Mouse (Mus musculus) small intestine, adult 2 months (tissue): Measurements from ENCODE around the gene Cyp2c50.
"Not testable (repeated sequence)": the region's sequence is repeated elsewhere in the genome, so short reads cannot be mapped to it uniquely, and the experiment has no call there.

Experiments
- CTCF ChIP-seq: fragments of 200-500 bp; IDR thresholded peaks from 2 replicates; pipeline ENCODE4 v1.5.1; 2012; ENCODE audit warnings: low read depth, mild to moderate bottlenecking, control low read depth, inconsistent platforms, low read length, moderate library complexity, mixed read lengths; ENCODE audit not compliant: insufficient replicate concordance, insufficient read length; ENCODE audit errors: extremely low read depth
- POLR2A ChIP-seq: fragments of 200-500 bp; IDR thresholded peaks from 2 replicates; pipeline ENCODE4 v1.6.1; 2012; ENCODE audit warnings: low read depth, mild to moderate bottlenecking, control low read depth, inconsistent platforms, low read length, moderate library complexity

DNA sequence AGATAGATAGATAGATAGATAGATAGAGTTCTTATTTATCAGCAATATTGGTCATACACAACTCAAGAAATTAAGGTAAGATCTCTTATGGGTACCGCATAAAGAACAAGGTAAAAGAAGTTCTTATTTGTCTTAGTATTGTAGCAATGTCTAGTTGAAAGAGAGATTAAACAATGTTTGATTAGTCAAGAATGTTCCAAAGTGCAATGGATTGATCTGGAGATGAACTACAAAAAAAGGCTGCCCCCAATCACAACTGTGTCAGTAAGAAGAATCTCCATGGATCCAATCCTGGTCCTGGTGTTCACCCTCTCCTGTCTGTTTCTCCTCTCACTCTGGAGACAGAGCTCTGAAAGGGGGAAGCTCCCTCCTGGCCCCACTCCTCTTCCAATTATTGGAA lies at the start of gene Cyp2c50:
- TF ChIP-seq CTCF, POLR2A: not testable (repeated sequence)
